Mouse (Mus musculus): ENCODE data around the gene Tmem165.

- no peak for TF ChIP-seq MAX (IDR thresholded peaks at IDR 0.05)
- no peak for TF ChIP-seq CTCF (IDR thresholded peaks at IDR 0.05; ENCODE audit: control insufficient read depth, insufficient read depth, insufficient read length)
- TF ChIP-seq MYOG (IDR thresholded peaks at IDR 0.05; ENCODE audit: control insufficient read depth, extremely low read depth, insufficient read length), result no peak
- TF ChIP-seq FOSL1 (IDR thresholded peaks at IDR 0.05; ENCODE audit: insufficient read depth, low read length, poor library complexity, severe bottlenecking), result no peak
- no peak for TF ChIP-seq USF1 (IDR thresholded peaks at IDR 0.05; ENCODE audit: low read depth)
- no peak for TF ChIP-seq CEBPB (IDR thresholded peaks at IDR 0.05; ENCODE audit: low read depth)
- no peak for TF ChIP-seq MYOD1 (IDR thresholded peaks at IDR 0.05; ENCODE audit: control insufficient read depth, insufficient read length, low read depth)
These were observed 34.2 kb upstream of the Tmem165 start for GRCm38 (mm10) chr5:76149436-76149835.
